Mouse (Mus musculus) kidney, postnatal 0 days (tissue): ENCODE data around the gene Ahnak. TPM values are rescaled to one million over a fixed set of nuclear protein-coding genes. Genes with fewer than 3 reads are reported as not detected.

Source experiments
- ATAC-seq: fragments of 200-750 bp; cut with Nextera tagmentation; replicated peaks from 2 replicates; pipeline ENCODE4 v1.8.0; 2017; ENCODE audit warnings: low read depth, moderate number of reproducible peaks, moderate TSS enrichment, moderate library complexity; ENCODE audit not compliant: low FRiP score
- DNase-seq: peaks from one replicate; pipeline ENCODE4 v3.0.0-alpha.2; 2016; ENCODE audit warnings: low spot score
- H3K27ac ChIP-seq: fragments of 300-500 bp; sonication (generic); 2 replicates; pipeline ENCODE4 v1.5.1; 2014; ENCODE audit warnings: mild to moderate bottlenecking
- H3K27me3 ChIP-seq: fragments of 300-500 bp; sonication (generic); 2 replicates; pipeline ENCODE4 v1.6.1; 2014; ENCODE audit warnings: low read length, mixed read lengths; ENCODE audit not compliant: insufficient read depth
- H3K36me3 ChIP-seq: fragments of 300-500 bp; sonication (generic); 2 replicates; pipeline ENCODE4 v1.6.1; 2014; ENCODE audit warnings: low read length, mixed read lengths; ENCODE audit not compliant: insufficient read depth
- H3K4me1 ChIP-seq: fragments of 300-500 bp; sonication (generic); replicated peaks from 2 replicates; pipeline ENCODE4 v1.6.1; 2014; ENCODE audit warnings: antibody characterized with exemption, low read length, mixed read lengths; ENCODE audit not compliant: insufficient read depth
- H3K4me2 ChIP-seq: fragments of 300-500 bp; sonication (generic); 2 replicates; pipeline ENCODE4 v1.6.1; 2014; ENCODE audit warnings: mild to moderate bottlenecking, low read length, moderate library complexity, mixed read lengths
- H3K4me3 ChIP-seq: fragments of 300-500 bp; sonication (generic); replicated peaks from 2 replicates; pipeline ENCODE4 v1.5.1; 2014; ENCODE audit warnings: low read depth, low read length
- H3K9ac ChIP-seq: fragments of 300-500 bp; sonication (generic); 2 replicates; pipeline ENCODE4 v1.6.1; 2014; ENCODE audit warnings: low read depth, low read length
- H3K9me3 ChIP-seq: fragments of 300-500 bp; sonication (generic); replicated peaks from 2 replicates; pipeline ENCODE4 v1.6.1; 2016; ENCODE audit warnings: low read length, inconsistent platforms, mixed read lengths
- CTCF ChIP-seq: IDR thresholded peaks from 2 replicates; pipeline ENCODE4 v1.5.1; 2016; ENCODE audit warnings: antibody characterized with exemption, low read depth, mild to moderate bottlenecking, moderate library complexity
- WGBS: fragments of 180-500 bp; shearing (Covaris S2); extraction: QIAGEN DNeasy Blood & Tissue Kit; methylation state at CpG from one replicate; pipeline ENCODE4 v1.1.7; 2014; 5-methylcytosine and 5-hydroxymethylcytosine counted together
- polyA plus RNA-seq: library from polyadenylated mRNA; unstranded; fragments of >200 nt; fragmentation: Nextera tagmentation; extraction: Ambion mirVana; gene quantifications from 2 replicates; pipeline ENCODE4 v1.2.1, GENCODE M21; 2015

The Ahnak gene
- polyA plus RNA-seq, 1 experiment from 2014 or later: 27.5 TPM

GRCm38 (mm10) chr19:8953135-8954039, 35.7 kb upstream of the Ahnak start, which contains the start of gene Tut1:
Tut1 (plus strand) TSS chr19:8953847.
- peak within 1 kb of the TSS; percentile 51 for H3K27ac ChIP-seq
- H3K9ac ChIP-seq: peak within 1 kb of the TSS; percentile 70
- no peaks in the 10 kb centered on the region for H3K4me1 ChIP-seq
- no peaks in the 10 kb centered on the region for H3K27me3 ChIP-seq
- no peak for TF ChIP-seq CTCF
- peaks cover 43% of the 10 kb centered on the region for H3K36me3 ChIP-seq
- no peaks in the 10 kb centered on the region for H3K9me3 ChIP-seq
- WGBS: 4% methylated on average over 46 of the region's 46 CpGs
- H3K4me3 ChIP-seq: peak within 1 kb of the TSS; percentile 77
- ATAC-seq (peak; percentile 92), DNase-seq (peak; percentile 99)
- H3K4me2 ChIP-seq: peak within 1 kb of the TSS; percentile 80

GRCm38 (mm10) chr19:8954171-8954570, 34.9 kb upstream of the Ahnak start:
- TF ChIP-seq CTCF: no peak
- no peak for DNase-seq
- ATAC-seq: no peak
- 4% methylated on average over 9 of the region's 9 CpGs for WGBS
- peak overlapping the region; percentile 51; the same call in 1 of the 2 replicates for H3K27ac ChIP-seq
- peak overlapping the region; percentile 80 for H3K4me2 ChIP-seq
- H3K4me3 ChIP-seq: peak overlapping the region; percentile 77
- no peaks in the 10 kb centered on the region for H3K9me3 ChIP-seq
- H3K4me1 ChIP-seq: no peaks in the 10 kb centered on the region
- peak overlapping the region; percentile 70 for H3K9ac ChIP-seq
- H3K27me3 ChIP-seq: no peaks in the 10 kb centered on the region
- H3K36me3 ChIP-seq: peaks cover 39% of the 10 kb centered on the region

GRCm38 (mm10) chr19:8962256-8962655, 26.8 kb upstream of the Ahnak start:
- H3K4me3 ChIP-seq: no peak overlapping the region
- no peak for TF ChIP-seq CTCF
- H3K4me1 ChIP-seq: no peaks in the 10 kb centered on the region
- DNase-seq: no peak
- no peak overlapping the region for H3K4me2 ChIP-seq
- WGBS: 89% methylated on average over 2 of the region's 2 CpGs
- H3K9ac ChIP-seq: no peak overlapping the region
- no peak overlapping the region for H3K27ac ChIP-seq
- no peaks in the 10 kb centered on the region for H3K27me3 ChIP-seq
- no peak for ATAC-seq
- H3K36me3 ChIP-seq: peaks cover 62% of the 10 kb centered on the region
- no peaks in the 10 kb centered on the region for H3K9me3 ChIP-seq

GRCm38 (mm10) chr19:8965075-8965474, 24.0 kb upstream of the Ahnak start:
- Histone ChIP-seq H3K9me3 (no peaks in the 10 kb centered on the region), H3K4me1 (0 out of 2 replicates have a peak, but pooled peaks cover 5% of the 10 kb centered on the region), H3K4me2 (no peak overlapping the region), H3K27ac (peak overlapping the region; percentile 94; the same call in 1 of the 2 replicates), H3K36me3 (peaks cover 60% of the 10 kb centered on the region), H3K4me3 (no peak overlapping the region), H3K27me3 (no peaks in the 10 kb centered on the region), H3K9ac (peak overlapping the region; percentile 9; the same call in 1 of the 2 replicates)
- no peak for DNase-seq
- no peak for ATAC-seq
- no peak for TF ChIP-seq CTCF
- WGBS: 81% methylated on average over 11 of the region's 11 CpGs

GRCm38 (mm10) chr19:8965771-8966170, 23.3 kb upstream of the Ahnak start:
- 74% methylated on average over 8 of the region's 8 CpGs for WGBS
- Histone ChIP-seq H3K4me2 (peak overlapping the region; percentile 54), H3K36me3 (peaks cover 60% of the 10 kb centered on the region), H3K9ac (peak overlapping the region; percentile 61), H3K27me3 (no peaks in the 10 kb centered on the region), H3K27ac (peak overlapping the region; percentile 94), H3K9me3 (no peaks in the 10 kb centered on the region), H3K4me1 (0 out of 2 replicates have a peak, but pooled peaks cover 5% of the 10 kb centered on the region), H3K4me3 (peak overlapping the region; percentile 89)
- DNase-seq (no peak), ATAC-seq (no peak)
- no peak for TF ChIP-seq CTCF

GRCm38 (mm10) chr19:8966198-8966589, 22.9 kb upstream of the Ahnak start:
- peaks cover 64% of the 10 kb centered on the region for H3K36me3 ChIP-seq
- H3K27me3 ChIP-seq: no peaks in the 10 kb centered on the region
- peak overlapping the region; percentile 61 for H3K9ac ChIP-seq
- no peak for TF ChIP-seq CTCF
- 0 out of 2 replicates have a peak, but pooled peaks cover 5% of the 10 kb centered on the region for H3K4me1 ChIP-seq
- no peaks in the 10 kb centered on the region for H3K9me3 ChIP-seq
- H3K4me3 ChIP-seq: peak overlapping the region; percentile 89
- DNase-seq: peak; percentile 30
- H3K27ac ChIP-seq: peak overlapping the region; percentile 94
- 20% methylated on average over 5 of the region's 5 CpGs for WGBS
- ATAC-seq: no peak
- peak overlapping the region; percentile 54 for H3K4me2 ChIP-seq
